Mouse (Mus musculus) urinary bladder, adult 2 months (tissue): ENCODE measurements around the gene Tgfb2. TPM values are rescaled to one million over a fixed set of nuclear protein-coding genes. Genes with fewer than 3 reads are reported as not detected.

Experiments used
- DNase-seq: peaks from one replicate; pipeline ENCODE4 v3.0.0; 2022; ENCODE audit warnings: low spot score
- polyA plus RNA-seq: library from polyadenylated mRNA; depleted of rRNA; stranded (reverse); fragments of >200 nt; gene quantifications from 2 replicates; pipeline ENCODE4 v1.2.3, GENCODE M21; 2012

Tgfb2 gene
- polyA plus RNA-seq, 1 experiment = 6.1 TPM

- no peak for DNase-seq
Observed at GRCm38 (mm10) chr1:186656201-186656600, 49.6 kb downstream of the Tgfb2 start.

- DNase-seq = no peak
Observed at GRCm38 (mm10) chr1:186655096-186655495, 50.7 kb downstream of the Tgfb2 start.

GRCm38 (mm10) chr1:186652208-186652607, 53.6 kb downstream of the Tgfb2 start:
- no peak for DNase-seq

- no peak for DNase-seq
Observed at GRCm38 (mm10) chr1:186650011-186650410, 55.8 kb downstream of the Tgfb2 start.

GRCm38 (mm10) chr1:186637304-186638213, 68.2 kb downstream of the Tgfb2 start:
- no peak for DNase-seq

- no peak for DNase-seq
Observed at GRCm38 (mm10) chr1:186635045-186635444, 70.7 kb downstream of the Tgfb2 start.

GRCm38 (mm10) chr1:186631457-186631856, 74.3 kb downstream of the Tgfb2 start:
- no peak for DNase-seq

GRCm38 (mm10) chr1:186630971-186631370, 74.8 kb downstream of the Tgfb2 start:
- DNase-seq = no peak

GRCm38 (mm10) chr1:186627451-186627995, 78.3 kb downstream of the Tgfb2 start:
- DNase-seq = peak; percentile 25

- no peak for DNase-seq
Observed at GRCm38 (mm10) chr1:186624474-186624873, 81.3 kb downstream of the Tgfb2 start.

GRCm38 (mm10) chr1:186621812-186622211, 84.0 kb downstream of the Tgfb2 start:
- DNase-seq = no peak

GRCm38 (mm10) chr1:186618285-186618684, 87.5 kb downstream of the Tgfb2 start:
- no peak for DNase-seq

GRCm38 (mm10) chr1:186611371-186611770, 94.4 kb downstream of the Tgfb2 start:
- DNase-seq = no peak

GRCm38 (mm10) chr1:186610481-186610880, 95.3 kb downstream of the Tgfb2 start:
- no peak for DNase-seq

GRCm38 (mm10) chr1:186609793-186610233, 96.0 kb downstream of the Tgfb2 start:
- DNase-seq = no peak

- no peak for DNase-seq
Observed at GRCm38 (mm10) chr1:186608116-186608515, 97.7 kb downstream of the Tgfb2 start.

GRCm38 (mm10) chr1:186605635-186606034, 100.2 kb downstream of the Tgfb2 start:
- DNase-seq = no peak

GRCm38 (mm10) chr1:186604124-186604523, 101.7 kb downstream of the Tgfb2 start:
- no peak for DNase-seq

- DNase-seq = no peak
Observed at GRCm38 (mm10) chr1:186588226-186588625, 117.6 kb downstream of the Tgfb2 start.

- no peak for DNase-seq
Observed at GRCm38 (mm10) chr1:186587065-186587804, 118.6 kb downstream of the Tgfb2 start.

GRCm38 (mm10) chr1:186585571-186586164, 120.1 kb downstream of the Tgfb2 start:
- DNase-seq = no peak

GRCm38 (mm10) chr1:186583933-186584332, 121.9 kb downstream of the Tgfb2 start:
- DNase-seq = no peak
